7 mouse cellular contexts compared by ENCODE assay signal in genomic region chr15:79140866-79141565, GRCm38 (mm10). TPM values are rescaled to one million over a fixed set of nuclear protein-coding genes. Genes with fewer than 3 reads are reported as not detected.
DNase-seq lines count a peak whose midpoint lies in the region; ATAC-seq lines count a peak whose summit lies in the region.

Gene Polr2f (plus strand): TSS chr15:79141009.
Gene 1700088E04Rik (minus strand): TSS chr15:79141253.

- H3K9me3 ChIP-seq in embryonic facial prominence, embryonic 12.5 days, result no peaks in the 10 kb centered on the region
- H3K9me3 ChIP-seq in limb, embryonic 11.5 days (ENCODE audit: control insufficient read depth, low read length), result no peaks in the 10 kb centered on the region
- H3K9me3 ChIP-seq in midbrain, embryonic 14.5 days (ENCODE audit: control insufficient read depth, low read length), result no peaks in the 10 kb centered on the region

- peak within 1 kb of the TSS; percentile 69 for H3K4me3 ChIP-seq in embryonic facial prominence, embryonic 12.5 days
- H3K4me3 ChIP-seq in limb, embryonic 11.5 days (ENCODE audit: low read depth, low read length), result peak within 1 kb of the TSS; percentile 89
- H3K4me3 ChIP-seq in midbrain, embryonic 14.5 days (replicated peaks; ENCODE audit: low read depth, low read length), result peak within 1 kb of the TSS; percentile 92

- DNase-seq in adrenal gland, postnatal 25 days, result peak; percentile 96
- peak; percentile 100 for DNase-seq in heart, adult 11 months
- DNase-seq in kidney, adult 18-20 months, result peak; percentile 95
- peak; percentile 97 for DNase-seq in limb, embryonic 11.5 days (ENCODE audit: low spot score)
- DNase-seq in midbrain, embryonic 14.5 days, result peak; percentile 99
- DNase-seq in spleen, adult 18-20 months, result peak; percentile 87 to 91

- H3K27me3 ChIP-seq in embryonic facial prominence, embryonic 12.5 days, result no peaks in the 10 kb centered on the region
- no peaks in the 10 kb centered on the region for H3K27me3 ChIP-seq in limb, embryonic 11.5 days (ENCODE audit: control insufficient read depth, insufficient read depth, low read length)
- H3K27me3 ChIP-seq in midbrain, embryonic 14.5 days (ENCODE audit: control insufficient read depth, insufficient read depth, low read length), result no peaks in the 10 kb centered on the region

- H3K4me1 ChIP-seq in embryonic facial prominence, embryonic 12.5 days, result peaks cover 16% of the 10 kb centered on the region
- H3K4me1 ChIP-seq in limb, embryonic 11.5 days (ENCODE audit: control insufficient read depth, insufficient read depth, low read length), result peaks cover 6% of the 10 kb centered on the region; the same call in 1 of the 2 replicates
- peaks cover 11% of the 10 kb centered on the region for H3K4me1 ChIP-seq in midbrain, embryonic 14.5 days (ENCODE audit: control insufficient read depth, insufficient read depth, low read length)

- under 1% methylated on average over 57 of the region's 57 CpGs for WGBS in embryonic facial prominence, embryonic 12.5 days
- WGBS in limb, embryonic 11.5 days, result under 1% methylated on average over 57 of the region's 57 CpGs
- under 1% methylated on average over 57 of the region's 57 CpGs for WGBS in midbrain, embryonic 14.5 days

- no peak within 1 kb of the TSS for H3K27ac ChIP-seq in embryonic facial prominence, embryonic 12.5 days
- peak within 1 kb of the TSS; percentile 22; the same call in 1 of the 2 replicates for H3K27ac ChIP-seq in limb, embryonic 11.5 days (replicated peaks; ENCODE audit: low read depth, low read length)
- H3K27ac ChIP-seq in midbrain, embryonic 14.5 days (replicated peaks; ENCODE audit: low read depth, low read length), result 0 out of 2 replicates have a peak within 1 kb of the TSS, but pooled peaks have one; percentile 26

- ATAC-seq in embryonic facial prominence, embryonic 12.5 days (ENCODE audit: insufficient number of reproducible peaks, insufficient read depth, low FRiP score, low TSS enrichment), result peak; percentile 74
- peak; percentile 80 for ATAC-seq in limb, embryonic 11.5 days (ENCODE audit: insufficient number of reproducible peaks, low FRiP score, low TSS enrichment, low read depth)
- peak; percentile 92 for ATAC-seq in midbrain, embryonic 14.5 days (ENCODE audit: low FRiP score, low TSS enrichment)

- peaks cover 21% of the 10 kb centered on the region for H3K36me3 ChIP-seq in embryonic facial prominence, embryonic 12.5 days
- 0 out of 2 replicates have a peak, but pooled peaks cover 5% of the 10 kb centered on the region for H3K36me3 ChIP-seq in limb, embryonic 11.5 days (ENCODE audit: control insufficient read depth, insufficient read depth, low read length)
- peaks cover 21% of the 10 kb centered on the region for H3K36me3 ChIP-seq in midbrain, embryonic 14.5 days (ENCODE audit: control insufficient read depth, insufficient read depth, low read length)

- peak within 1 kb of the TSS; percentile 89 for H3K4me2 ChIP-seq in embryonic facial prominence, embryonic 12.5 days (replicated peaks)
- H3K4me2 ChIP-seq in limb, embryonic 11.5 days (ENCODE audit: low read depth, severe bottlenecking), result peak within 1 kb of the TSS; percentile 93
- peak within 1 kb of the TSS; percentile 71 for H3K4me2 ChIP-seq in midbrain, embryonic 14.5 days (ENCODE audit: low read length)

- peak within 1 kb of the TSS; percentile 65 for H3K9ac ChIP-seq in embryonic facial prominence, embryonic 12.5 days
- peak within 1 kb of the TSS; percentile 81 for H3K9ac ChIP-seq in limb, embryonic 11.5 days (ENCODE audit: low read length)
- peak within 1 kb of the TSS; percentile 69 for H3K9ac ChIP-seq in midbrain, embryonic 14.5 days (replicated peaks; ENCODE audit: low read length)

RNA-seq across cellular contexts. Expression of gene Polr2f, which starts in this region (rescaled TPM):
- 110 and 122 TPM in 2 replicates for total RNA-seq in adrenal gland, postnatal 25 days (2021)
- polyA plus RNA-seq in embryonic facial prominence, embryonic 12.5 days (2016; fragmentation: Nextera tagmentation; extraction: Ambion mirVana), result 359 and 385 TPM in 2 replicates
- 354 and 385 TPM in 2 replicates for polyA plus RNA-seq in limb, embryonic 11.5 days (2014; fragmentation: Nextera tagmentation; extraction: Ambion mirVana)
- polyA plus RNA-seq in midbrain, embryonic 14.5 days (2014; fragmentation: Nextera tagmentation; extraction: Ambion mirVana), result 287 and 355 TPM in 2 replicates

RNA-seq across cellular contexts. Expression of gene 1700088E04Rik, which starts in this region (rescaled TPM):
- total RNA-seq in adrenal gland, postnatal 25 days (2021), result 6.3 and 7.2 TPM in 2 replicates
- polyA plus RNA-seq in embryonic facial prominence, embryonic 12.5 days (2016; fragmentation: Nextera tagmentation; extraction: Ambion mirVana), result 7.3 and 7.4 TPM in 2 replicates
- polyA plus RNA-seq in limb, embryonic 11.5 days (2014; fragmentation: Nextera tagmentation; extraction: Ambion mirVana), result 4.5 and 5.1 TPM in 2 replicates
- polyA plus RNA-seq in midbrain, embryonic 14.5 days (2014; fragmentation: Nextera tagmentation; extraction: Ambion mirVana), result 14.0 and 17.3 TPM in 2 replicates
